Mouse (Mus musculus): ENCODE results near the gene Rabggta.

GRCm38 (mm10) chr14:55757566-55757965 lies 35.5 kb upstream of the Rabggta start:
- TF ChIP-seq CHD2 (IDR thresholded peaks at IDR 0.05; ENCODE audit: low read depth, low read length) (no peak), MAFK (IDR thresholded peaks at IDR 0.05; ENCODE audit: insufficient read depth, low read depth, low read length) (no peak), ZC3H11A (IDR thresholded peaks at IDR 0.05; ENCODE audit: borderline replicate concordance, low read depth, low read length) (no peak), HCFC1 (IDR thresholded peaks at IDR 0.05; ENCODE audit: borderline replicate concordance, insufficient read depth, low read length) (no peak), ZNF384 (IDR thresholded peaks at IDR 0.05; ENCODE audit: low read depth, low read length) (no peak)

Data from ES-E14 (cell line).